In the genomic region with DNA sequence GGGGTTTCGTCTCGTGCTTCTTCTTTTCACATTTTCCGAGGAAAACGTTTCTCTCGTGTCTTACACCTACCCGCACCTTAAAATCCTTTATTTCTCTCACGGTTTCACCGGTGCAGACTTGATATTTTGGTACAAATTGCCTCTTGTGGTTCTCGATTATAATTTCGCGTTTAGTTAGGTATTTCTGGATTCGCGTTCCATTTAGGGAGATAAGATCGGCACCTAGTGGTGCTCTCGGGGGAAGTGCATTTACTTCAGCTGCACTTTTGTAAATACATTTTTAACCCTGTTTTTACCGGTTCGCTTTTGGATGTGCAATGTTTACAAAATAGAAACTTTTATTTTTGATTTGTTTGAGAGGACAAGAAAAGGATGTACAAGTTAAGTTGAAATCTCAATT, we compare ENCODE assay signal across 8 mouse cellular contexts. TPM values are rescaled to one million over a fixed set of nuclear protein-coding genes. Genes with fewer than 3 reads are reported as not detected.
DNase-seq lines count a peak whose midpoint lies in the region; ATAC-seq and TF ChIP-seq lines count a peak whose summit lies in the region.

No protein-coding gene starts in this region.

- H3K27ac ChIP-seq in left cerebral cortex, adult 2 months: peak overlapping the region; percentile 99
- H3K27ac ChIP-seq in embryonic facial prominence, embryonic 13.5 days: peak overlapping the region; percentile 99
- H3K27ac ChIP-seq in limb, embryonic 13.5 days: peak overlapping the region; percentile 98

- peak overlapping the region; percentile 48 for H3K4me2 ChIP-seq in embryonic facial prominence, embryonic 13.5 days
- peak overlapping the region; percentile 53 for H3K4me2 ChIP-seq in limb, embryonic 13.5 days (replicated peaks)

- peaks cover 3% of the 10 kb centered on the region for H3K4me1 ChIP-seq in embryonic facial prominence, embryonic 13.5 days
- H3K4me1 ChIP-seq in limb, embryonic 13.5 days: no peaks in the 10 kb centered on the region

- intact Hi-C loops in left cerebral cortex, adult 2 months (cut with DNase I): loop anchor here (2.0 kb wide), 2 partner anchors 14 to 34 kb away; no protein-coding TSS in a partner anchor
- intact Hi-C loops in left cerebral cortex, postnatal 14 days (cut with DNase I): loop anchor here (2.0 kb wide), 2 partner anchors 36 to 96 kb away; no protein-coding TSS in a partner anchor

- WGBS in embryonic facial prominence, embryonic 13.5 days: 2% methylated on average over 17 of the region's 17 CpGs
- 2% methylated on average over 17 of the region's 17 CpGs for WGBS in limb, embryonic 13.5 days

- no peaks in the 10 kb centered on the region for H3K27me3 ChIP-seq in embryonic facial prominence, embryonic 13.5 days
- H3K27me3 ChIP-seq in limb, embryonic 13.5 days: no peaks in the 10 kb centered on the region

- no peak for ATAC-seq in embryonic facial prominence, embryonic 13.5 days (ENCODE audit: insufficient number of reproducible peaks, insufficient read depth, low FRiP score, low TSS enrichment, low read depth)
- no peak for ATAC-seq in limb, embryonic 13.5 days (ENCODE audit: low FRiP score, low read depth)
- peak; percentile 33 for ATAC-seq in neutrophil, adult 5-6 weeks (ENCODE audit: extremely low read depth, insufficient number of reproducible peaks, low FRiP score, poor library complexity, severe bottlenecking)

- TF ChIP-seq CTCF in left cerebral cortex, adult 2 months (IDR thresholded peaks at IDR 0.05): peak; percentile 15; the same call in 1 of the 2 replicates

- H3K36me3 ChIP-seq in embryonic facial prominence, embryonic 13.5 days: peaks cover 18% of the 10 kb centered on the region
- H3K36me3 ChIP-seq in limb, embryonic 13.5 days: peaks cover 12% of the 10 kb centered on the region

- peaks cover 8% of the 10 kb centered on the region for H3K9me3 ChIP-seq in embryonic facial prominence, embryonic 13.5 days
- H3K9me3 ChIP-seq in limb, embryonic 13.5 days: peaks cover 13% of the 10 kb centered on the region

- H3K9ac ChIP-seq in embryonic facial prominence, embryonic 13.5 days: peak overlapping the region; percentile 76; the same call in 1 of the 2 replicates
- peak overlapping the region; percentile 70 for H3K9ac ChIP-seq in limb, embryonic 13.5 days

- DNase-seq in left cerebral cortex, adult 2 months (ENCODE audit: extremely low spot score in 1 of 2, low spot score in 2 of 2): no peak
- DNase-seq in left cerebral cortex, postnatal 14 days (ENCODE audit: low spot score in 2 of 2): no peak
- no peak for DNase-seq in gastrocnemius, postnatal 4 days (ENCODE audit: low spot score in 2 of 2)
- DNase-seq in layer of hippocampus, postnatal 10 days (ENCODE audit: low spot score in 2 of 2): no peak
- no peak for DNase-seq in adrenal gland, adult 18-20 months (ENCODE audit: low spot score in 2 of 2)

- H3K4me3 ChIP-seq in left cerebral cortex, adult 2 months: peak overlapping the region; percentile 66
- peak overlapping the region; percentile 64 for H3K4me3 ChIP-seq in embryonic facial prominence, embryonic 13.5 days
- H3K4me3 ChIP-seq in limb, embryonic 13.5 days: peak overlapping the region; percentile 64

RNA-seq across cellular contexts. Expression of a gene that starts 13.3 kb away (rescaled TPM):
- total RNA-seq in left cerebral cortex, adult 2 months (2021): 100 to 1,000 TPM; 119 to 122 TPM
- total RNA-seq in left cerebral cortex, postnatal 14 days (2021): 100 to 1,000 TPM; 118 to 122 TPM
- polyA plus RNA-seq in embryonic facial prominence, embryonic 13.5 days (2015; fragmentation: Nextera tagmentation; extraction: Ambion mirVana): 39.0 and 56.3 TPM in 2 replicates
- polyA plus RNA-seq in limb, embryonic 13.5 days (2015; fragmentation: Nextera tagmentation; extraction: Ambion mirVana): 40.4 and 42.2 TPM in 2 replicates
- total RNA-seq in neutrophil, adult 5-6 weeks (2017): 194 and 211 TPM in 2 replicates
- 100 to 1,000 TPM in 1 of 2 experiments, 10 to 100 TPM in 1; 85.1 to 102 TPM for total RNA-seq in gastrocnemius, postnatal 4 days (2021)
- 100 to 1,000 TPM; 139 to 148 TPM for total RNA-seq in layer of hippocampus, postnatal 10 days (2021)
- total RNA-seq in adrenal gland, adult 18-20 months (2021): 10 to 100 TPM; 34.9 to 50.4 TPM
